Mouse (Mus musculus) cerebellum, adult 9-10 months (tissue): ENCODE data around the gene Rptor.

Experiments
- DNase-seq: peaks from one replicate; pipeline ENCODE4 v3.0.0; 2022

Rptor gene

DNA sequence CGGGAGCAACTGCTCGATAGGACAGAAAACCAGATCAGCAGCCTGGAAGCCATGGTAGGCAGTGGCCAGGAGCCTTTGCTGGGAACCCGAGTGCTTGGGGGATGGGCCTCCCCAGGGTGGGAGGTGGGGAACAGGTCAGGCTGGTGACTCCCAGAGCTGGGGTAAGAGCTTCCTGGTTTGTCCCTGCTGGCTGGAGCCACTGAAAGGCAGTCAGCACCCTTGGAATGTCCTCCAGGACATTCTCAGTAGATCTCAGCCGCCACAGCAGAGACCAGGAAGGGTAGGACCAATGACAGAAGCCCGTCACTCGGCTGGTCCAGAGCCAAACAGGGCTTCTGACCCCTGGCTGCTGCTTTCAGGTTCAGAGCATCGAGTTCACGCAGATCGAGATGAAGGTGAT is 313.0 kb downstream of the Rptor start:
- no peak for DNase-seq

DNA sequence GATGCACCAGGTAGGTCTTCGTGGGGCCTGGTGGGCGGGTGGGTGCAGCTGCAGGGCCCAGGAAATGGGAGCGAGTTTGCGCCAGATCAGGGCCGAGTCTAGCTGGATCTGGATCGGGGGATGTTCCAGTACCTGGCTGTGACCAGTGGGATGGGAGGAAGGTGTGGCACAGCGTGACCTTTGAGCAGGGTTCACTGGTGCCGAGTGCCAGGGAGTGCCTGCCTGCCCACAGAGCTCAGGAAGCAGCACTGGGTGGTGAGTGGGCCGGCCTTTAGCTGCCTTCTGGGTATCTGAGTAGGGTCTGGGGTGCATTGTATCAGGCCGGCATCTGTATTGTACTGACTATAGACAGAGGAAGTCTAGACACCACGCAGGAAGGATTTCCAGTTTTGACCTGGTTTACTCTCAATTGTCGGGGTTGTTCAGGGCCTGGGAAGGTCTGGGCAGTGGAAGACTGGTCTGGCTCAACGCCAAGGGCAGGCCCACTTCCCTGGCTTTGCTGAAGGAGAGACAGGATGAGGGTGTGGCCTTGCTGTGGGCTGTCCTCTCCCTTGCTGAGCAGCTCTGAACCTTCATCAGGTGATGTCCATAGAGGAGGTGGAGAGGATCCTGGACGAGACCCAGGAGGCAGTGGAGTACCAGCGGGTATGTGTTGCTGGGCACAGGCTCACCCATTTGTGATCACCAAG is 313.5 kb downstream of the Rptor start:
- DNase-seq, result no peak

DNA sequence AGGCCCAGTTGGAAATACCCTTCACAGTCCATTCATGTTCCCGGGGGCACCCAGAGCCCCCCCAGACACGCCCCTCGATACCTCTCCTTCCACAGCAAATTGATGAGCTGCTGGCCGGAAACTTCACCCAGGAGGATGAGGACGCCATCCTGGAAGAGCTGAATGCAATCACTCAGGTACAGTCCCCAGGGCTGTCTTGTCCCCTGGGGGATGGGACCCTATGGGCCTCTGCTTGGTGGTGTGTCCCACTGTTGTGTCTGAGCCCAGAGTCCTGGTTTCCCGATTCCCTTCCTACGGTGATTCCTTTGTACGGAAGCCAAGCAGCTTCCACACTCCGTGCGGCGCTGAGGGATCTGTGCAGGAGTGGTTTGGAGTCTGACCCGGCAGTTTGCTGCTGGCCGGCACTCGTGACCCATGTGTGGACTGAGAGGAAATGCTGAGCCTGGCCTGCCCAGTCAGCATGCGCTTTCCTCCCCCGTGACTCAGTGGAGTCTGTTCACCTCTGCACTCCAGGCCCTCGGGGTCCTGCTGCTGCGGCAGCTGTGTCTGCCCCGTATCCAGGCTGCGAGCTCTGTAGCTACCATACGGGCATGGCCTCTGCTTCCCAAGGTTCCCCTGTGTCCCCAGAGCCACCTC is 314.2 kb downstream of the Rptor start:
- no peak for DNase-seq

DNA sequence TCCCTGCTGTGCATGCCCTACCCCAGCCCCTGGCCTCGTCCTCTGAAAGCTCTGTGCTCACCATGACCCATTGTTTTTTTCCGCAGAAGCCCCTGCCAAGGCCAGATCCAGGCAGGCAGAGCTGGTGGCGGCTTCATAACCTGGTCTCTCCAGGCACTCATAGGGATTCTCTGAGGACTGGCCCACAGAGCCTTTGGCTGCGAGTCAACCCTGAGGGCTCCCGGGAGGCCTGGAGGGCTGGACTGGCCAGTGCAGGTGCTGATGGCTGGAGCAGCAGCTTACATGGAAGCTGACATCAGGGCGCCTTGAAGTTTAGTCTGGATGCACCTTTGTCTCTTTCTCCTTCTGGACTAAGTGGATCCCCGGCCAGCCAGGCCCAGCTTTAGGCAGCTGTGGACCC is 315.8 kb downstream of the Rptor start:
- DNase-seq, result no peak

DNA sequence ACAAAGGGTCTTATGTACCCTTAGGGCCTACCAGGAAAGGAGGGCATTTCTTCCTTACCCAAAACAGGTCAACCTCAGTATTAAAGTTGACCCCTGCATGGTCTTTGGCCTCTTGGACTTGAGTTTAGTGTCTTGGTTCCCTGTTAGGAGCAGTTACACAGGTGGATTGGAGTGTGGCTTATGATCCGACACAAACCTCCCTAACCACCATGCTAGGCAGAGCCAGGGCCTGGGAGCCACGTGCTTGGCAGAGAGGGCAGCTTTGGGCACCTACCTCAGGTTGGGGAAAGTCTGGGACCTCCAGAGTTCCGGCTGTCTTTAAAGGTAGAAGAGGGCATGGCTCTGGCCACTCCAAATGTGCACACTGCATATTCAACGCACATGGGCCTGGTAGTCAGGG is 316.7 kb downstream of the Rptor start:
- DNase-seq, result no peak

DNA sequence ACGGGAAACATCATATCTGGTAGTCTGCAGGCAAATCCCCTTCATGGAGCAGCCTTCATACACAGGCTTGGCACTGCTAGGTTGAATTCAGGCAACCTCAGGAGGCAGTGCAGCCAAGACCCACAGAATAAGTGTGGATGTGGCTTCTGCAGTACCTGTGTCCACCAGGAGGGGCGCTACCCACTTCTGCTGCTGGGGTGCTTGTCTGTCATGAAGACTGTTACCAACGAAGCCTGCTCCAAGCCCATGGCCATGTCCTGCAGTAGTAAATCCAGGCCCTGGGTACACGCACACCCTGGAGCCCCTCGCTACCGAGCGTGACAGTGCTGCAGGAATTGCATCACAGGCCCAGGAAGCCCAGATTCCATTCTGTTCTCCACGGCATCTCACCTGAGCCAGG is 317.2 kb downstream of the Rptor start:
- peak; percentile 80 for DNase-seq

DNA sequence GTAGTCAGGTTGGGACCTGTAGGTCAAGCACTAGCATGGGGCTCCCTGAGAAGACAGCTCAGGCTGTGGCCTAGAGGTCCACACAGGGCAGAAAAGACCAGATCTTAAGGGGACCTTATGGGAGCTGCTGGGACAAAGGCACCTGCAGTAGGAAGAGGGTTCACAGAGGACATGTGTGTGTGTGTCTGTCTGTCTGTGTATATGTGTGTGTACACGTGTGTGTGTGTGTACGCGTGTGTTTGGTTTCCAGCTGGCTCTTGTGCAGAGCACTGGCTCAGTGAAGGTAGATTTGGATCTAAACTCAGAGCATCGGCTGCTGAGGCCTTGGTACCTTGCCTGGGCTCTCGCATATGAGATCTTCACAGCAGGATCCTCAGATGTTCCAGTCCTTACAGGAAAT is 318.0 kb downstream of the Rptor start:
- DNase-seq, result no peak

DNA sequence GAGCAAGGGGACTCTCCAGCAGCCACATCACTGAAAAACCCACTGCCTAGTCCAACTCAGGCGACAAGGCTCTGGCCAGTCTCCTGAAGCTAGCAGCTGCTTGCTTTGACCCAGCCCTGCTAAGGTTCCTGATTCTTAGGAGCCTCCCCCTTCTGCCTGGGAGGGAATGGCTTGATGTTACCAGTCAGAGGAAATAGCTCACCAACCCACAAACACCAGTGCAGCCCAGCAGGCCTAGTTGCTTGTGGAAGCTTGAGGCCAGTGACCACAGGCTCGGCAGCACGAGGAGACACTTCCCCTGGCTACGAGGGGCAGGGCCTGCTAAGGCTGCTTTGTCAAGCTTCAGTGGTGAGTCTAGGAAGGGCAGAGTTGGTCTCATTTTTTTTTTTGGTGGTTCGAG is 322.5 kb downstream of the Rptor start:
- DNase-seq, result no peak

DNA sequence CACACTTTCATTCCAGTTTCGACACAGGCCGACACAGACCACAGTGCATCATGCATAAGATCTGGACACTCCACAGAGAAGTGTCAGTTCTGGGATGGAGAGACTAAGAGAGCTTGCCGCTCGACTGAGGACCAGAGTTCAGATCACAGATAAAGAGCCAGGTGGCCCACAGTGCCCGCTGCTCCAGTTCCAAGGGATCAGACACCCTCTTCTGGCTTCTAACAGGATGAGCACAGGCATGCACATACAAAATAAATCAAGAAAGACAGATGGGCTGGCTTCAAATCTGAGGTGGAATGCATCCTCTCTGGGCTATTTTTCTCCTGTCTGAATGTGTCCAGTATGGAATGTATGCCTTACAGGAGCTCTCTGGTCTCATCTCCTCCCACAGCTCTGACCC is 324.1 kb downstream of the Rptor start:
- no peak for DNase-seq

DNA sequence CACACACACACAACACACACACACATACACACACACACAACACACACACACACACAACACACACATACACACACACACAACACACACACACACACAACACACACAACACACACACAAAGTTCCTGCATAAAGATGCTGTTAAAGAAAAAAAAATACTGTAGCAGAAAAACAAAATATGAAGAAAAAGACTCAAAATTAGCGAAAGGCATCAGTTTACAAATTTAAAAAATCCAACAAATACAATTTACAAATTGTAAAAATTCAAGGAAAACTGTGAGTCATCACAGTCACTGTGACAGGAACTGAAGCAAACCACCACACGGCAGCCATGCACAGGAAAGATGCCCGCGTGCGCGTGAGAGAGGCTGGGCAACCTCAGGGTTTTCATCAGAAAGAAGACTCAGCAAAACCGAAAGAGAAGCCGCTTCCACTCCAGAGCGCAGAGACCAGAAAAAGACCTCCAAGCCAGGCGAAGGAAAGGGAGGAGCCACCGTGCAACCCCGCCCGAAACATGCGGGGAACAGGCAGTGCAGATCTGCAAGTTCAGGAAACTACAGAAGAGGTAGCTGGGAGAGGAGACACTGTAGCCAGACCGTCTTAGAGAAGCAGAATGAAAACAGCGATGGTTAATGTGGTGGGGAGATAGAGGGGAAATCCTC is 325.4 kb downstream of the Rptor start:
- DNase-seq, result no peak

DNA sequence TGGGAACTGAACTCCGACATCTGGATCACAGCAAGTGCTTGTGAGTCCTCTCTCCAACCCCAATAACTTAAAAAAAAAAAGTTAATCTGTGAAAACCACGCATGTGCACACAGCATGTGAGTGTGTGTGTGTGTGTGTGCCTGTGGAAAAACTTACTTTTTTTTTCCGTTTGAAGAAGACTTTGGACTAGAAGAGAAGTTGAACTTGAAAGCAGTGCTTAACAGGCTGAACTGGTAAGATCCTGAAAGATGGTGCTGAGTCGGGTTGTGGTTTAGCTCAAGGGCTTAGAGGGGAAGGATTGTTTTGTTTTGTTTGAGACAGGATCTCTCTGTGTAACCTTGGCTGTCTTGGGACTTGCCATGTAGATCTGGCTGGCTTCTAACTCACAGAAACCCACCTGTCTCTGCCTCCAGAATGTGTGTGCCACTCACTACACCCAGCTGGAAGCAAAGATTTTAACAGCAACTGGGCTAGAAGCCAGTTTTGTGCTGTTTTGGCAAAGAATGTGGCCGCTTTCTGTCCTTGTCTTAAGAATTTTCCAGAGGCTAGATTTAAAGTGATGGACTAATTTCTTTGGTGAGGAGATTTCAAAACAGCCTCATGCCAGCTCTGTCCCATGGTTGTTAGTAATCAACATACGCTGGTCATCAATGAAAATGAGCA is 327.0 kb downstream of the Rptor start:
- DNase-seq, result no peak

DNA sequence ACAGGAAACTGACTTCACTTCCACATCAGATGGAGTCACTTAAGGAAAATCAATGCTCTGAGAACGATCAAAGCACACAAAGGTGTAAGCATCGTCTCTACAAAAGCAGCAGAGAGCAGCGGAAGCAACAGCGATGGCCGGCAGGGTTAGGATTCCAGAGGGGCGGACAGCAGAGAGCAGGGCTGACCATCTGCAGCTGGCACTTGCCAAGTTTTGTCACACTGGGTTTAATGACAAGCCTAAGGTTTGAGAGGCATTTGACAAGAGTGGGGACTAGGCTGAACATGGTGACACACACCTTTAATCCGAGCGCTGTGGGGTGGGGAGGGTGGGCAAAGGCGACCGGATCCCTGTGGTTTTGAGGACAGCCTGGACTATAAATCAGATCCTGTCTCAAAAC is 329.1 kb downstream of the Rptor start:
- DNase-seq, result no peak

DNA sequence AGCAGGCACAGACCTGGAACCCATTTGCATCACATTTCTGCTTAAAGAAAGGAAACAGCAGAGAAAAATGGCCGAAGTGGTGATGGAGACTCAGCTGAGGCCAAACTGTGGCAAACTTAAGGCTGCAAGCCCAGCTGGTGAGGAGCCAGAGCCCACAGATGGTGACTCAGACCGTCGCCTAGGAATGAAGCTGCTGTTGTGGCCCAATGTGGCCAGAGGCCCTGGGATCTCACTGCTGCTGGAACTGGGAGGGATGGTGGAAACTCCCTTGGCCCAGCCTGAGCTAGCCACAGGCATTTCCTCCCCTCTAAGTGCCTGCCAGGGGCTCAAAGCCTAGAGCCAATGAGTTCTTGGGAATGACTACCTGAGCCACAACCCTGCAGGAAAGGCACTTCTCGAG is 330.4 kb downstream of the Rptor start:
- DNase-seq, result no peak

DNA sequence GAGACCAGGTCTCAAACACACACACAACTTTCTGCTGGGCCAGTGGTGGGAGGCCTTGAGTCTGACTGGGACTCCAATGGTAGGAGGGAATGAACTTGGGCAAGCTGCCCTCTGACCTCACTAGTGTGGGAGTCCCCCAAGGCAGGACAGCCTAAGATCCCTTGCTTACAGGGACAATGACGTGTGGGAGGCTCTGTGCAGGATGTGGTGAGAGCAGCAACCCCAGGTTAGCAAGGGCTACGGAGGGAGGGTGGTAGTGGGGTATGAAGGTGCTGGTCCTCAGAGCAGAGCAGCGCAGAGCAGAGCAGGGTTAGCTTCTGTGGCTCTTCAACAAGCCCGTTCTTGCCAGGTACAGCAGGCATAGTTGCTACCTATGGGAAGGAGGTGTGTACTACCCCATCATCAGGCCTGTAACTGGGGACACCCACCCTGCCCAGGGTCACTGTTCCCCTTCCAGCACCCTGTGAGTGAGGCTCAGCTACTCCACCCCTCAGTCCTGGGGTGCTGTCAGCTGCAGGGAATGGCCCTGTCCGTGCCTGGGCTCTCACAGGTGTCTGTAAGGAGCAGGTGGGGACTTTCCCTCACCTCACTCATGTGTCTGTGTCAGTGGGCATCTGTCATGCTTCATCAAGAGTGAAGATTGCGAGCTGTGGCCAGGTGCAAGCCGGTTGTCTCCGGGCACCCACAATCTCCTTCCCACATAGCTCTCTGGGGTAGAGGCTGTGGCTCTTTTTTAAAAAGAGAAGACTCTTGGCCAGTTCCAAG is 331.3 kb downstream of the Rptor start:
- DNase-seq, result no peak

DNA sequence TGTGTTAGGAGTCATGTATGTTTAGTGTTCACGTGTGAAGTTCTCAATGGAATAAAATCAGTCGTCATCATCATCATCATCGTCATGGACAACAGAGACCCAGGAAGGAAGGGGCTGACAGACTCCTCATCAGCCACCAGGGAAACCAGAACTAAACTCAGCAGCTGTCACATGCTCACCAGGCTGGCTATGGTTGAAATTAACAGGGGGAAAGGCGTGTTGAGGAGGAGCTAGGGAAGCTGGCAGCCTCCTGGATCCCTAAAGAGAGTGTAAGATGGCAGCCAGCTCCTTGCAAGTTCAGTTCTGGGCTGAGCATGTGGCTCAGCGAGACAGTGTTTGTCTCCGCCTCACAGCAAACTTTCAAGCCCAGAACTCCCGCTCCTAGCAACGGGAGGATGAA is 332.1 kb downstream of the Rptor start:
- DNase-seq, result no peak

DNA sequence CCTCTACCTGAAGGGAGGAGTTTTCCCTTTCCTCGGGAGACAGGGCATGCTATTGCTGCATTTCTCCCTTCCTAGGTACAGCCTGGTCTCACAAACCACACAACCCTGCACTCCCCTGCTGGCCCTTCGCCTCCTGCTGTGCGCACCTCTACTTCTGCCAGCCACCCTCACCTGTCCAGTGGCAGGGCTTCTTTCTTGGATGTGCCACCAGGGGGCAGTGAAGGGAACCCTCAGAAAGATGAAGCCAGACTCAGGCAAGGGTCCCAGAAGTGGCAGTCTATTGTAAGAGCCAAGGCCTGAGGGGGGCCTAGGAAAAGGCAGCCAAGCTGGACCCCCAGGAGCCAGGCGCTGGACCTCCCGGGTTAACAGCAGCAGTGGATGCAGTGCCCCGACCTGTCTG is 332.8 kb downstream of the Rptor start:
- DNase-seq, result peak; percentile 80

DNA sequence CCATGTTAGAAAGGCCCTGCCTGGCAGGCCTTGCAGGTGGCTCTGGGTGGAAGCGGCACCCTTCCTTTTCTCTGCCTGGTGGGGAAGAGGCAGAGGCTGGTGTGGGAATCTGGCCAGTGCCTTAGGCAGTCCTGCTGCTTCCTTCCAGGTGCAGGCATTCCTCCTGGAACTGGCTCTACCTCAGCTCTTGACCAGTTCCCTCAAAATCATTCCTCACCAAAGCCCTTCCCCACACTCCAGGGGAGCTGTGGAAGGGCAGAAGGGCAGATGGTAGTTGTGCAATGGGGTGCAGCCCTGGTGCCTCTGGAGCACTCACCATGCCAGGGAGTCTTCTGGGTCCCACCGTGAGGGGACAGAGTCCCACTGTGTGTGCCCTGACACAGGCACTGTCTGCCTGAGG is 333.8 kb downstream of the Rptor start:
- no peak for DNase-seq

DNA sequence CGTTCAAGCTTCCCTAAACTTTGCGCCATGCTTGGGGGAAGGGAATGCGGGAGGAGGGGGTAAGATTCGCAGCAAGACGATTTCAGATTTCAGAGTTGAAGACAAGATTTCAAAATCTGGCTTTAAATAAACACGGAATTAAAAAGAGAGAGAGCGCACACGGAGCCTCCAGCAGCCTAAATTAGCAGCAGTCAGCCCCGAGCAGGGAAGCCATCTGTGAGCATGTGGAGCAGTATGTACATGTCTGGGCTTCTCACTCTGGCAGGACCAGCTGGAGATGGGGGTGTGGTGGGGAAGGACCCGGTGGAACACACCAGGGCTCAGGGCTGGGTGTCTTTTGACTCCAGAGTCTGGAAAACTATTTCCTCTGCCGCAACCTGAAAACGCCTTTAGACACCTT is 334.5 kb downstream of the Rptor start:
- DNase-seq, result no peak

DNA sequence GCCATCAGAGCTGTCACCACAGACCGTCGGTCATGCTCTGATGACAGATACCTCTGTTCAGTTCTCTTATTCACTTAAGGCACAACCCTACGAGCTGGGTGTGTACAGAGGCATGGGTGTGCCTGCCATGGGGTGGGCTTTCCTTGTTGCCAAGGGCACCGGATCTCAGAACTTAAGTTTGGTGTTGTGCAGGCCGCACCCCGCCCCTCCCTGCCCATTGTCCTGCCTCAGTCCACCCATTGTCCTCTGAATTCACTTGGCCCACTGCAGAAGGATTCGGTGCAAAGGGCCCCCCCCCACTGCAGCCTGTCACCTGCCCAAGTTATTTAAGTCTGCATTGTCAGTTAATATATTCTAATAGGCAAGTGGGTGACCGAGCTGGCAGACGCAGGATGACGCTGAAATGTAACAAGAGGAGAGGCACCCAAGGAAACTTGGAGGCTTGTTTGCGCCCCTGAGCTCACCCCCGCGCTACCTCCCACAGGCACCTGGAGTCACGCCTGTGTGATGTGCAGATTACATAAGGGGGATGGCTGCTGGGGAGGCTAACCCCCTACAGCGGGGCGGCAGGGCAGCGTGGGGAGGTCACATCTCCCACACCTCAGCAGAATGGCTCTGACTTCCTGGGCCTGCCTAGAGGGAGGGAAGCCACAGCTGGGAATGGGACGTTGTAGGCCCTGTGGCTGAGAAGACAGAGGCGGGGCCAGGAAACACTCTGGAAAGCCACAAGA is 335.2 kb downstream of the Rptor start:
- DNase-seq, result no peak

DNA sequence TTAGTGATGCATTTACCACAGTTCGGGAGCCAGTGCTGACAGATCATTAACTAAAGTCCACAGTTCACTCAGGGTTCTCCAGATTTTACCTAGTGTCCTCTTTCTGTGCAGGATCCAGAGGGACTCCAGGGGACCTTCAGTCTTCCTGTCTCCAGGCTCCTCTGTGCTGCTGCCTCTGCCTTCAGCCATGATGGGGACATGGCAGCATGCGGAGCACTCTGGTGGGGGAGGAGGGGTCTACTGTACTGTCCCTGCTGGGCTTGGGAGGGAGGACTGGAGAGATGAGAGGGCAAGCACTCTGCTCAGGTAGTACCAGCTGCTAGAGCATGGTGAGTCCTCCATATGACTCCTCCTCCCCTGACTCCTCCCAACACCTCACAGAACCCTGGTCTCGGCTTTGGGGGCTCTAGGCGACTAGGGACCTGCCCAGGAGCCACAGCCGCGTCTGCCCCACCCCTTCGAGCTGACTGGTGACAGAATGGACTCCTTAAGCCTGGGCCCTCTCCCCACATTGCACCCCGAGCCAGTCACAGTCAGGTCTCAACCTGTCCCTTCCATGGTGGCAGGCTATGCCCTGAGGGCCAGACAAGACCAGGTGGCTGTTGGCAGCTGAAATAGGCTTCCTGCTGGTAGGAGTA is 336.5 kb downstream of the Rptor start:
- no peak for DNase-seq

DNA sequence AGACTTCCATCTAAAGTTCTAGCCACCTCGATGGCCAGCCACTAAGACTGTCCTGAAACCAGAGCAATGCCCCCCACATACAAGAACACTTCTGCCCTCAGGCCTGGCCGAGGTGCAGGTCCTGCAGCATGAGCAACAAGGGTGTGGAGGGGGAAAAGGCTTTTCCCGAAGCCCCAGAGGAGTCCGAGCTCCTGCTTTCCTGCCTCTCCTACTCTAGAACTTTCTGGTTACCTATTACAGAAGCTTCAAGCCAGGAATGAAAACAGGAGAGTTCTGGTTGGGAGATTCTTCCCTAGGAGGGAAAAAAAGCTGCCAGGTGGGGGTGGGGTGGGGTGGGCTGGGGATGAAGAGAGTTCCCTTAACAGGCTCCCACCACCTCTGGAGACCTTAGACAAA is 337.0 kb downstream of the Rptor start:
- no peak for DNase-seq

DNA sequence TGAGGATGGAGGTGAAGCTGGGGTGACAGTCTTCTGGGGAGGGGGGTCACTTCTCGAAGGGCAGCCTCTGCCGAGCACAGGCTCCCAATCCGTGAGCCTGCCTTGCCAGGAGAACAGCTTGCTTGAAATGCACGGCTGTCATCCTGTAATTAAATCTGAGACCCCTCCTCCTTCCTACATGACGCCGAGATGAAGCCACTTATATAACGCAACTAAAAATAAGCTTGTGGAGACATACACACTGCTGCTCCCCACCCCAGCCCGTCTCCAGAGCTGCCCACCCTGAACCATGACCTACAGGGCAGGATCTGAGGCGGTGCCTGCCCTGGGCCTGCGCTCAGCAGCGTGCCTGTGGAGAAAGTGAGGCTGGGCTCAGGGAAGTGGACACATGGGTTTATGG is 337.4 kb downstream of the Rptor start:
- no peak for DNase-seq
